22 mouse cellular contexts compared by ENCODE assay signal in the genomic region with DNA sequence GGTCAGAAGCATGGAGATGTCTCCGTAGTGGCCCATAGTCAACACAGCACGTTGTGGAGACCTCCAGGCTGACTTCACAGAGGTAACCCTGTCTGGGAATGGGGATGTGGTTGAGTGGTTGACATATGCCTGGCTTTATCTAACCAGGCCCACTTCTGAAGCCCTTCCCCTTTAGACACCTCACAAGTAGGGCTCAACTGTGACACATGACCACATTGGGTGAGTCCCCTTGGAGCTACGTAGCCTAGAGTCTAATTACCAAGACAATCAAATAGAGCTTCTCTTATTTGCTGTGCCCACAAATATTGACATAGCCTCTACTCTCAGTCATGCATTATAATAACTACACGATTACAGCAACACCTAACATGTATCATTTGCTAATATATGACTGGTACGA.
"Had no signal": no experiment of that assay in that cellular context is flagged by ENCODE, and none has a peak within 500 bp of the region (broad histone marks: within the 10 kb centered on the region; RNA-seq: fewer than 3 reads in every experiment).

No protein-coding gene starts in this region.

- H3K36me3 ChIP-seq: limb, embryonic 12.5 days; limb, embryonic 15.5 days; liver, embryonic 12.5 days; midbrain, embryonic 10.5 days; midbrain, embryonic 13.5 days; stomach, embryonic 15.5 days had no signal

- H3K27me3 ChIP-seq: limb, embryonic 15.5 days; liver, embryonic 12.5 days; midbrain, embryonic 13.5 days; stomach, embryonic 15.5 days had no signal

- ATAC-seq: liver, embryonic 12.5 days; midbrain, embryonic 13.5 days; midbrain, embryonic 16.5 days had no signal

- H3K4me2 ChIP-seq: limb, embryonic 12.5 days; limb, embryonic 15.5 days; liver, embryonic 12.5 days; midbrain, embryonic 13.5 days; stomach, embryonic 15.5 days had no signal

- H3K27ac ChIP-seq: limb, embryonic 12.5 days; limb, embryonic 15.5 days; liver, embryonic 12.5 days; midbrain, embryonic 10.5 days; midbrain, embryonic 13.5 days; stomach, embryonic 15.5 days had no signal

- H3K9me3 ChIP-seq: limb, embryonic 15.5 days; liver, embryonic 12.5 days; midbrain, embryonic 13.5 days; stomach, embryonic 15.5 days had no signal

- H3K9ac ChIP-seq: limb, embryonic 12.5 days; limb, embryonic 15.5 days; liver, embryonic 12.5 days; midbrain, embryonic 13.5 days; stomach, embryonic 15.5 days had no signal

- H3K4me3 ChIP-seq: limb, embryonic 12.5 days; limb, embryonic 15.5 days; liver, embryonic 12.5 days; midbrain, embryonic 10.5 days; midbrain, embryonic 13.5 days; myocyte; stomach, embryonic 15.5 days had no signal

- H3K4me1 ChIP-seq: limb, embryonic 15.5 days; stomach, embryonic 15.5 days had no signal

- DNase-seq: kidney, adult 18-20 months; kidney, adult 9 months; kidney, postnatal 14 days; kidney, postnatal 4 days; left cerebral cortex, postnatal 4 days; lung, adult 2 months; lung, postnatal 14 days; lung, postnatal 4 days; right cerebral cortex, adult 18-20 months; right cerebral cortex, postnatal 14 days; right cerebral cortex, postnatal 4 days; thymus, adult 2 months; thymus, postnatal 14 days; thymus, postnatal 4 days had no signal
